In genomic region chr14:20784708-20785107, GRCm38 (mm10) we compare ENCODE assay signal across 11 mouse cellular contexts. TPM values are rescaled to one million over a fixed set of nuclear protein-coding genes. Genes with fewer than 3 reads are reported as not detected.
A peak's percentile ranks its signal among the peaks of the same experiment; 100 is the strongest.
DNase-seq lines count a peak whose midpoint lies in the region; ATAC-seq and TF ChIP-seq lines count a peak whose summit lies in the region.
"Had no signal": no experiment of that assay in that cellular context is flagged by ENCODE, and none has a peak within 500 bp of the region (broad histone marks: within the 10 kb centered on the region; RNA-seq: fewer than 3 reads in every experiment).

No protein-coding gene starts in this region.

- no peak overlapping the region for H3K9ac ChIP-seq in kidney, embryonic 15.5 days
- H3K9ac ChIP-seq in liver, embryonic 13.5 days, result no peak overlapping the region
- H3K9ac ChIP-seq in stomach, embryonic 15.5 days, result no peak overlapping the region
- H3K9ac ChIP-seq: forebrain, embryonic 15.5 days had no signal

- H3K9me3 ChIP-seq in kidney, embryonic 15.5 days (replicated peaks), result no peaks in the 10 kb centered on the region
- H3K9me3 ChIP-seq in liver, embryonic 13.5 days (replicated peaks), result no peaks in the 10 kb centered on the region
- no peaks in the 10 kb centered on the region for H3K9me3 ChIP-seq in stomach, embryonic 15.5 days
- H3K9me3 ChIP-seq: forebrain, embryonic 15.5 days; heart, embryonic 12.5 days had no signal

- peak; percentile 52 for ATAC-seq in kidney, embryonic 15.5 days (replicated peaks; ENCODE audit: low FRiP score)
- ATAC-seq in liver, embryonic 13.5 days (ENCODE audit: low read depth), result no peak
- peak; percentile 9; the same call in 1 of the 2 replicates for ATAC-seq in stomach, embryonic 15.5 days (ENCODE audit: insufficient read depth, low FRiP score, low read depth)
- ATAC-seq: forebrain, embryonic 15.5 days had no signal

- WGBS in kidney, embryonic 15.5 days, result 61% methylated on average over 7 of the region's 7 CpGs
- WGBS in bone marrow, adult 2 months, result 15% methylated on average over 7 of the region's 7 CpGs
- WGBS in liver, embryonic 13.5 days (ENCODE audit: insufficient replicate concordance), result 53% methylated on average over 7 of the region's 7 CpGs
- WGBS in stomach, embryonic 15.5 days, result 75% methylated on average over 7 of the region's 7 CpGs

- DNase-seq in kidney, postnatal 10 days, result no peak
- DNase-seq in liver, embryonic 13.5 days, result no peak
- DNase-seq in c-Kit-positive CD71-positive TER-119-positive erythroid progenitor cells, embryonic 14.5 days (ENCODE audit: low spot score), result no peak
- DNase-seq in spleen, postnatal 36 days (ENCODE audit: low spot score in 2 of 2), result no peak
- DNase-seq: kidney, adult 9 months had no signal

- no peak overlapping the region for H3K4me2 ChIP-seq in kidney, embryonic 15.5 days
- H3K4me2 ChIP-seq in liver, embryonic 13.5 days, result no peak overlapping the region
- no peak overlapping the region for H3K4me2 ChIP-seq in stomach, embryonic 15.5 days
- H3K4me2 ChIP-seq: forebrain, embryonic 15.5 days had no signal

- no peak for TF ChIP-seq POLR2A in bone marrow, adult 2 months (IDR thresholded peaks at IDR 0.05; ENCODE audit: borderline replicate concordance, control insufficient read depth, low read depth, low read length)

- H3K36me3 ChIP-seq in kidney, embryonic 15.5 days, result peaks cover 92% of the 10 kb centered on the region
- H3K36me3 ChIP-seq in liver, embryonic 13.5 days, result peaks cover 21% of the 10 kb centered on the region; the same call in 1 of the 2 replicates
- H3K36me3 ChIP-seq in stomach, embryonic 15.5 days, result peaks cover 8% of the 10 kb centered on the region; the same call in 1 of the 2 replicates

- no peaks in the 10 kb centered on the region for H3K27me3 ChIP-seq in kidney, embryonic 15.5 days
- H3K27me3 ChIP-seq in liver, embryonic 13.5 days, result no peaks in the 10 kb centered on the region
- no peaks in the 10 kb centered on the region for H3K27me3 ChIP-seq in stomach, embryonic 15.5 days (replicated peaks)
- H3K27me3 ChIP-seq: forebrain, embryonic 15.5 days; heart, embryonic 12.5 days had no signal

- H3K4me1 ChIP-seq in kidney, embryonic 15.5 days, result peaks cover 37% of the 10 kb centered on the region
- peaks cover 15% of the 10 kb centered on the region for H3K4me1 ChIP-seq in bone marrow, adult 2 months (ENCODE audit: control insufficient read depth, insufficient read depth, low read length)
- H3K4me1 ChIP-seq in liver, embryonic 13.5 days (replicated peaks), result peaks cover 35% of the 10 kb centered on the region
- peaks cover 12% of the 10 kb centered on the region for H3K4me1 ChIP-seq in stomach, embryonic 15.5 days

- TF ChIP-seq CTCF in bone marrow, adult 2 months (IDR thresholded peaks at IDR 0.05; ENCODE audit: control insufficient read depth, insufficient read depth, low read length), result peak; percentile 35; the same call in 1 of the 2 replicates

- H3K27ac ChIP-seq in kidney, embryonic 15.5 days, result 0 out of 2 replicates have a peak overlapping the region, but pooled peaks have one; percentile 75
- H3K27ac ChIP-seq in bone marrow, adult 2 months (ENCODE audit: control insufficient read depth, insufficient read depth, low read depth, low read length, poor library complexity), result peak overlapping the region; percentile 86
- H3K27ac ChIP-seq in liver, embryonic 13.5 days, result peak overlapping the region; percentile 10; the same call in 1 of the 2 replicates
- no peak overlapping the region for H3K27ac ChIP-seq in stomach, embryonic 15.5 days
- H3K27ac ChIP-seq: forebrain, embryonic 15.5 days; left cerebral cortex, adult 2 months had no signal

- no peak overlapping the region for H3K4me3 ChIP-seq in kidney, embryonic 15.5 days (replicated peaks)
- H3K4me3 ChIP-seq in bone marrow, adult 2 months (replicated peaks; ENCODE audit: control insufficient read depth, low read depth, low read length), result no peak overlapping the region
- no peak overlapping the region for H3K4me3 ChIP-seq in liver, embryonic 13.5 days (replicated peaks)
- H3K4me3 ChIP-seq in stomach, embryonic 15.5 days (replicated peaks), result no peak overlapping the region
- H3K4me3 ChIP-seq: forebrain, embryonic 15.5 days; heart, embryonic 12.5 days; left cerebral cortex, adult 2 months had no signal

RNA-seq across cellular contexts. Expression of gene Camk2g, which starts 9.2 kb away (rescaled TPM):
- polyA plus RNA-seq in kidney, embryonic 15.5 days (2015; fragmentation: Nextera tagmentation; extraction: Ambion mirVana), result 39.6 and 48.4 TPM in 2 replicates
- 4.8 and 13.8 TPM in 2 replicates for polyA plus RNA-seq in bone marrow, adult 2 months (2011; ENCODE audit: insufficient read depth, insufficient read length, low replicate concordance, missing spikeins)
- polyA plus RNA-seq in liver, embryonic 13.5 days (2015; fragmentation: Nextera tagmentation; extraction: Ambion mirVana), result 10.6 and 10.7 TPM in 2 replicates
- polyA plus RNA-seq in stomach, embryonic 15.5 days (2015; fragmentation: Nextera tagmentation; extraction: Ambion mirVana), result 40.4 and 49.1 TPM in 2 replicates

RNA-seq across cellular contexts. Expression of gene Ndst2, which starts 50.3 kb away (rescaled TPM):
- polyA plus RNA-seq in kidney, embryonic 15.5 days (2015; fragmentation: Nextera tagmentation; extraction: Ambion mirVana), result 27.3 and 31.6 TPM in 2 replicates
- 21.1 and 50.0 TPM in 2 replicates for polyA plus RNA-seq in bone marrow, adult 2 months (2011; ENCODE audit: insufficient read depth, insufficient read length, low replicate concordance, missing spikeins)
- 14.2 and 16.6 TPM in 2 replicates for polyA plus RNA-seq in liver, embryonic 13.5 days (2015; fragmentation: Nextera tagmentation; extraction: Ambion mirVana)
- polyA plus RNA-seq in stomach, embryonic 15.5 days (2015; fragmentation: Nextera tagmentation; extraction: Ambion mirVana), result 22.3 and 25.5 TPM in 2 replicates

RNA-seq across cellular contexts. Expression of gene Plau, which starts 51.8 kb away (rescaled TPM):
- 10.7 and 12.4 TPM in 2 replicates for polyA plus RNA-seq in kidney, embryonic 15.5 days (2015; fragmentation: Nextera tagmentation; extraction: Ambion mirVana)
- polyA plus RNA-seq in bone marrow, adult 2 months (2011; ENCODE audit: insufficient read depth, insufficient read length, low replicate concordance, missing spikeins), result 1.8 and 6.9 TPM in 2 replicates
- polyA plus RNA-seq in liver, embryonic 13.5 days (2015; fragmentation: Nextera tagmentation; extraction: Ambion mirVana), result 0.74 and 0.76 TPM in 2 replicates
- 1.3 and 1.9 TPM in 2 replicates for polyA plus RNA-seq in stomach, embryonic 15.5 days (2015; fragmentation: Nextera tagmentation; extraction: Ambion mirVana)
